Mouse (Mus musculus) forebrain, postnatal 0 days (tissue): ENCODE measurements at regions not wholly inside any gene's neighbourhood (a gene's known extent, or its start where the extent isn't known, plus 50 kb on each side); places are given as distances from the start of the nearest gene placed in this dataset.

Source experiments
- ATAC-seq: fragments of 200-750 bp; cut with Nextera tagmentation; 2 replicates; pipeline ENCODE4 v1.8.0; 2017; ENCODE audit warnings: mild to moderate bottlenecking, moderate library complexity
- DNase-seq: peaks from one replicate; pipeline ENCODE4 v3.0.0-alpha.2; 2015
- H3K27ac ChIP-seq: fragments of 300-500 bp; sonication (generic); 2 replicates; pipeline ENCODE4 v1.5.1; 2014; ENCODE audit warnings: low read depth, mild to moderate bottlenecking, antibody characterized with exemption, low read length, moderate library complexity, mixed read lengths
- H3K27me3 ChIP-seq: fragments of 300-500 bp; sonication (generic); 2 replicates; pipeline ENCODE4 v1.6.1; 2014; ENCODE audit warnings: mild to moderate bottlenecking, low read length, mixed read lengths; ENCODE audit not compliant: insufficient read depth
- H3K36me3 ChIP-seq: fragments of 300-500 bp; sonication (generic); 2 replicates; pipeline ENCODE4 v1.6.1; 2014; ENCODE audit warnings: mild to moderate bottlenecking, moderate library complexity; ENCODE audit not compliant: insufficient read depth
- H3K4me1 ChIP-seq: fragments of 300-500 bp; sonication (generic); 2 replicates; pipeline ENCODE4 v1.6.1; 2014; ENCODE audit warnings: antibody characterized with exemption; ENCODE audit not compliant: insufficient read depth
- H3K4me2 ChIP-seq: fragments of 300-500 bp; sonication (generic); 2 replicates; pipeline ENCODE4 v1.6.1; 2014; ENCODE audit warnings: low read depth, mild to moderate bottlenecking, moderate library complexity
- H3K4me3 ChIP-seq: fragments of 300-500 bp; sonication (generic); 2 replicates; pipeline ENCODE4 v1.5.1; 2014; ENCODE audit warnings: low read depth, low read length, mixed read lengths
- H3K9ac ChIP-seq: fragments of 300-500 bp; sonication (generic); 2 replicates; pipeline ENCODE4 v1.6.1; 2014; ENCODE audit warnings: mild to moderate bottlenecking
- H3K9me3 ChIP-seq: fragments of 300-500 bp; sonication (generic); 2 replicates; pipeline ENCODE4 v1.6.1; 2016; ENCODE audit warnings: low read length
- CTCF ChIP-seq: sonication (generic); IDR thresholded peaks from 2 replicates; pipeline ENCODE4 v1.5.1; 2016; ENCODE audit warnings: antibody characterized with exemption, control low read depth, low read depth
- WGBS: fragments of 180-500 bp; shearing (Covaris S2); extraction: QIAGEN DNeasy Blood & Tissue Kit; methylation state at CpG from one replicate; pipeline ENCODE4 v1.1.7; 2014; 5-methylcytosine and 5-hydroxymethylcytosine counted together

- no peaks in the 10 kb centered on the region for H3K36me3 ChIP-seq
- ATAC-seq (no peak), DNase-seq (no peak)
- H3K27ac ChIP-seq = no peak overlapping the region
- H3K4me1 ChIP-seq = peaks cover 6% of the 10 kb centered on the region; the same call in 1 of the 2 replicates
- no peak for TF ChIP-seq CTCF
- H3K27me3 ChIP-seq = no peaks in the 10 kb centered on the region
- H3K4me3 ChIP-seq = no peak overlapping the region
- no peak overlapping the region for H3K4me2 ChIP-seq
- H3K9ac ChIP-seq = no peak overlapping the region
- no peaks in the 10 kb centered on the region for H3K9me3 ChIP-seq
Measured at GRCm38 (mm10) chr8:30730366-30730765, 2698.1 kb upstream of the 5930422O12Rik start.

- Histone ChIP-seq H3K4me1 (peaks cover 6% of the 10 kb centered on the region; the same call in 1 of the 2 replicates), H3K36me3 (no peaks in the 10 kb centered on the region), H3K27ac (no peak overlapping the region), H3K4me2 (no peak overlapping the region; the same call in 1 of the 2 replicates), H3K27me3 (no peaks in the 10 kb centered on the region), H3K9me3 (no peaks in the 10 kb centered on the region), H3K4me3 (no peak overlapping the region), H3K9ac (no peak overlapping the region)
- 20% methylated on average over 11 of the region's 11 CpGs for WGBS
- ATAC-seq = peak; percentile 93
- TF ChIP-seq CTCF = no peak
- DNase-seq = peak; percentile 29
Measured at GRCm38 (mm10) chr8:30732585-30733253, 2695.8 kb upstream of the 5930422O12Rik start.

- WGBS = 72% methylated on average over 6 of the region's 6 CpGs
- H3K4me2 ChIP-seq = no peak overlapping the region
- no peaks in the 10 kb centered on the region for H3K9me3 ChIP-seq
- ATAC-seq (no peak), DNase-seq (no peak)
- no peaks in the 10 kb centered on the region for H3K27me3 ChIP-seq
- no peak overlapping the region for H3K9ac ChIP-seq
- H3K27ac ChIP-seq = no peak overlapping the region
- no peak for TF ChIP-seq CTCF
- H3K36me3 ChIP-seq = no peaks in the 10 kb centered on the region
- no peak overlapping the region for H3K4me3 ChIP-seq
- peaks cover 6% of the 10 kb centered on the region; the same call in 1 of the 2 replicates for H3K4me1 ChIP-seq
Measured at GRCm38 (mm10) chr8:30733385-30733784, 2695.1 kb upstream of the 5930422O12Rik start.

GRCm38 (mm10) chr8:30735338-30735737 is 2693.2 kb upstream of the 5930422O12Rik start:
- no peak for DNase-seq
- no peak overlapping the region for H3K9ac ChIP-seq
- no peak for TF ChIP-seq CTCF
- no peaks in the 10 kb centered on the region for H3K27me3 ChIP-seq
- H3K36me3 ChIP-seq = no peaks in the 10 kb centered on the region
- H3K4me2 ChIP-seq = peak overlapping the region; percentile 20; the same call in 1 of the 2 replicates
- H3K27ac ChIP-seq = no peak overlapping the region
- no peak overlapping the region for H3K4me3 ChIP-seq
- no peak for ATAC-seq
- peaks cover 6% of the 10 kb centered on the region; the same call in 1 of the 2 replicates for H3K4me1 ChIP-seq
- no peaks in the 10 kb centered on the region for H3K9me3 ChIP-seq
- WGBS = 44% methylated on average over 5 of the region's 5 CpGs

GRCm38 (mm10) chr8:30735740-30736139 is 2692.8 kb upstream of the 5930422O12Rik start:
- DNase-seq (no peak), ATAC-seq (no peak)
- no peaks in the 10 kb centered on the region for H3K27me3 ChIP-seq
- H3K27ac ChIP-seq = no peak overlapping the region
- no peak overlapping the region for H3K9ac ChIP-seq
- H3K4me3 ChIP-seq = no peak overlapping the region
- H3K4me2 ChIP-seq = no peak overlapping the region
- no peak for TF ChIP-seq CTCF
- 78% methylated on average over 10 of the region's 10 CpGs for WGBS
- peaks cover 6% of the 10 kb centered on the region; the same call in 1 of the 2 replicates for H3K4me1 ChIP-seq
- no peaks in the 10 kb centered on the region for H3K36me3 ChIP-seq
- H3K9me3 ChIP-seq = no peaks in the 10 kb centered on the region

GRCm38 (mm10) chr8:30746874-30747273 is 2681.6 kb upstream of the 5930422O12Rik start:
- ATAC-seq (no peak), DNase-seq (no peak)
- Histone ChIP-seq H3K4me3 (no peak overlapping the region), H3K4me2 (no peak overlapping the region), H3K9me3 (no peaks in the 10 kb centered on the region), H3K27ac (no peak overlapping the region), H3K27me3 (no peaks in the 10 kb centered on the region), H3K9ac (no peak overlapping the region), H3K4me1 (no peaks in the 10 kb centered on the region), H3K36me3 (no peaks in the 10 kb centered on the region)
- TF ChIP-seq CTCF = no peak
- 79% methylated on average over 3 of the region's 3 CpGs for WGBS
